Mouse (Mus musculus) adrenal gland (tissue): ENCODE results near the gene Mnt.

Experiments used
- microRNA-seq, 2 experiments: library from miRNA; unstranded; fragments of <30 nt; microRNA quantifications; one replicate each; pipeline ENCODE4; 2019

Mnt gene

Small RNAs within 50 kb of the gene (microRNA-seq; reads per million reads assigned to microRNA genes)
- 0.11 to 0.12 reads per million in 2 experiments for gene Mir6926
